Mouse (Mus musculus): ENCODE data around the gene Wwox.

- no peak for TF ChIP-seq CTCF (IDR thresholded peaks at IDR 0.05; ENCODE audit: low read depth)
- TF ChIP-seq EP300 (IDR thresholded peaks at IDR 0.05; ENCODE audit: low read depth), result no peak
Observed at GRCm38 (mm10) chr8:114477790-114478189, 38.3 kb downstream of the Wwox start.

Measured in liver, embryonic 14.5 days (tissue).